Mouse (Mus musculus): ENCODE results near the gene Rassf8.

Gene Rassf8

GRCm38 (mm10) chr6:145776241-145776640, 29.7 kb downstream of the Rassf8 start:
- no peak for DNase-seq (ENCODE audit: extremely low read depth, low read depth)

- DNase-seq (ENCODE audit: extremely low read depth, low read depth) = no peak
Measured at GRCm38 (mm10) chr6:145779383-145779782, 32.8 kb downstream of the Rassf8 start.

GRCm38 (mm10) chr6:145780180-145780802, 33.7 kb downstream of the Rassf8 start:
- no peak for DNase-seq (ENCODE audit: extremely low read depth, low read depth)

GRCm38 (mm10) chr6:145781256-145781655, 34.7 kb downstream of the Rassf8 start:
- DNase-seq (ENCODE audit: extremely low read depth, low read depth) = no peak

GRCm38 (mm10) chr6:145781966-145782365, 35.4 kb downstream of the Rassf8 start:
- no peak for DNase-seq (ENCODE audit: extremely low read depth, low read depth)

- DNase-seq (ENCODE audit: extremely low read depth, low read depth) = no peak
Measured at GRCm38 (mm10) chr6:145787311-145787710, 40.8 kb downstream of the Rassf8 start.

GRCm38 (mm10) chr6:145789738-145790137, 43.2 kb downstream of the Rassf8 start:
- no peak for DNase-seq (ENCODE audit: extremely low read depth, low read depth)

GRCm38 (mm10) chr6:145792373-145792772, 45.8 kb downstream of the Rassf8 start:
- no peak for DNase-seq (ENCODE audit: extremely low read depth, low read depth)

GRCm38 (mm10) chr6:145793109-145793593, 46.6 kb downstream of the Rassf8 start:
- no peak for DNase-seq (ENCODE audit: extremely low read depth, low read depth)

GRCm38 (mm10) chr6:145794671-145795070, 48.1 kb downstream of the Rassf8 start:
- no peak for DNase-seq (ENCODE audit: extremely low read depth, low read depth)

- no peak for DNase-seq (ENCODE audit: extremely low read depth, low read depth)
Measured at GRCm38 (mm10) chr6:145796191-145797023, 49.9 kb downstream of the Rassf8 start.

GRCm38 (mm10) chr6:145797692-145798091, 51.1 kb downstream of the Rassf8 start:
- no peak for DNase-seq (ENCODE audit: extremely low read depth, low read depth)

GRCm38 (mm10) chr6:145801796-145802488, 55.4 kb downstream of the Rassf8 start:
- DNase-seq (ENCODE audit: extremely low read depth, low read depth) = no peak

GRCm38 (mm10) chr6:145802881-145803280, 56.3 kb downstream of the Rassf8 start:
- no peak for DNase-seq (ENCODE audit: extremely low read depth, low read depth)

GRCm38 (mm10) chr6:145804276-145804675, 57.7 kb downstream of the Rassf8 start:
- no peak for DNase-seq (ENCODE audit: extremely low read depth, low read depth)

- no peak for DNase-seq (ENCODE audit: extremely low read depth, low read depth)
Measured at GRCm38 (mm10) chr6:145806784-145807183, 60.2 kb downstream of the Rassf8 start.

GRCm38 (mm10) chr6:145807929-145808328, 61.4 kb downstream of the Rassf8 start:
- DNase-seq (ENCODE audit: extremely low read depth, low read depth) = no peak

GRCm38 (mm10) chr6:145809566-145809965, 63.0 kb downstream of the Rassf8 start:
- DNase-seq (ENCODE audit: extremely low read depth, low read depth) = no peak

- DNase-seq (ENCODE audit: extremely low read depth, low read depth) = no peak
Measured at GRCm38 (mm10) chr6:145810015-145810414, 63.5 kb downstream of the Rassf8 start.

- no peak for DNase-seq (ENCODE audit: extremely low read depth, low read depth)
Measured at GRCm38 (mm10) chr6:145811174-145811573, 64.6 kb downstream of the Rassf8 start.

- DNase-seq (ENCODE audit: extremely low read depth, low read depth) = no peak
Measured at GRCm38 (mm10) chr6:145815200-145815599, 68.7 kb downstream of the Rassf8 start.

GRCm38 (mm10) chr6:145819151-145819550, 72.6 kb downstream of the Rassf8 start:
- DNase-seq (ENCODE audit: extremely low read depth, low read depth) = no peak

Data from MEL-GATA-1-ER (cell line).